Mouse (Mus musculus) hindbrain, embryonic 12.5 days (tissue): ENCODE data around the gene Gm21731. TPM values are rescaled to one million over a fixed set of nuclear protein-coding genes. Genes with fewer than 3 reads are reported as not detected.
A peak's percentile ranks its signal among the peaks of the same experiment; 100 is the strongest.
"Not testable (repeated sequence)": the region's sequence is repeated elsewhere in the genome, so short reads cannot be mapped to it uniquely, and the experiment has no call there.

Experiments
- ATAC-seq: fragments of 200-750 bp; cut with Nextera tagmentation; 2 replicates; pipeline ENCODE4 v1.8.0; 2017; ENCODE audit warnings: moderate TSS enrichment; ENCODE audit not compliant: low FRiP score
- H3K27ac ChIP-seq: fragments of 300-500 bp; sonication (generic); 2 replicates; pipeline ENCODE4 v1.5.1; 2016; ENCODE audit warnings: mild to moderate bottlenecking
- H3K27me3 ChIP-seq: fragments of 300-500 bp; sonication (generic); 2 replicates; pipeline ENCODE4 v1.6.1; 2016; ENCODE audit warnings: mild to moderate bottlenecking
- H3K36me3 ChIP-seq: fragments of 300-500 bp; sonication (generic); 2 replicates; pipeline ENCODE4 v1.6.1; 2016; ENCODE audit warnings: mild to moderate bottlenecking
- H3K4me1 ChIP-seq: fragments of 300-500 bp; sonication (generic); 2 replicates; pipeline ENCODE4 v1.6.1; 2016
- H3K4me2 ChIP-seq: fragments of 300-500 bp; sonication (generic); replicated peaks from 2 replicates; pipeline ENCODE4 v1.6.1; 2016; ENCODE audit warnings: mild to moderate bottlenecking
- H3K4me3 ChIP-seq: fragments of 300-500 bp; sonication (generic); 2 replicates; pipeline ENCODE4 v1.5.1; 2016; ENCODE audit warnings: mild to moderate bottlenecking
- H3K9ac ChIP-seq: fragments of 300-500 bp; sonication (generic); 2 replicates; pipeline ENCODE4 v1.6.1; 2016; ENCODE audit warnings: mild to moderate bottlenecking, moderate library complexity
- H3K9me3 ChIP-seq: fragments of 300-500 bp; sonication (generic); replicated peaks from 2 replicates; pipeline ENCODE4 v1.6.1; 2016; ENCODE audit warnings: mild to moderate bottlenecking
- WGBS: fragments of 180-500 bp; shearing (Covaris S2); methylation state at CpG from one replicate; pipeline ENCODE4 v1.1.7; 2016; 5-methylcytosine and 5-hydroxymethylcytosine counted together
- polyA plus RNA-seq: library from polyadenylated mRNA; unstranded; fragments of >200 nt; fragmentation: Nextera tagmentation; extraction: Ambion mirVana; gene quantifications from 2 replicates; pipeline ENCODE4 v1.2.1, GENCODE M21; 2016

Gm21731 gene
- not detected in 2 replicates for polyA plus RNA-seq

DNA sequence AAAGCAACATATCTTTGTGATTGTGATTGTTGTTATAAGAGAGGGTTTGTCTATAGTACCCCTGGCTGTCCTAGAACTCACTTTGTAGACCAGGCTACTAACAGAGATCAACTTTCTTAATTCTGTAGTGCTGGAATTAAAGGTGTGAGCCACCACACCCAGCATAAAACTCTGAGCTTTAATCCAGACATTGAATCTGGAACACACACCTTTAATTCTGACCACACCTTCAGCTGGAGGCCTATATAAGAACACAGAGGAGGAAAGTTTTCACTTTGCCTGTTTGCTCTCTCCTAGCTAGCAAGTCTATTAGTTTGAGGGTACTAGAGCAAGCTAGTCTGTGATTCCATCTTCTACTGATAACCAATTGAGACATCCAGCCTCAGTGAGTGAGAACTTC is at the start of gene Gm21731:
Gm21731 (plus strand) TSS at position 301 of the 400 bp plus-strand sequence.
- not testable (repeated sequence) for H3K27me3 ChIP-seq, H3K9me3 ChIP-seq

GRCm38 (mm10) chr13:120196189-120196821 is 42.6 kb upstream of the Gm21731 start:
- not testable (repeated sequence) for H3K9me3 ChIP-seq, ATAC-seq, H3K9ac ChIP-seq, H3K4me3 ChIP-seq, H3K36me3 ChIP-seq, H3K4me1 ChIP-seq, H3K4me2 ChIP-seq, H3K27ac ChIP-seq, H3K27me3 ChIP-seq
- whole genome bisulfite sequencing = 80% methylated on average over 6 of the region's 8 CpGs

More for the DNA sequence above, at the start of gene Gm21731:
- not testable (repeated sequence) for H3K4me1 ChIP-seq, ATAC-seq, H3K27ac ChIP-seq, H3K36me3 ChIP-seq, H3K4me2 ChIP-seq, H3K9ac ChIP-seq, H3K4me3 ChIP-seq

DNA sequence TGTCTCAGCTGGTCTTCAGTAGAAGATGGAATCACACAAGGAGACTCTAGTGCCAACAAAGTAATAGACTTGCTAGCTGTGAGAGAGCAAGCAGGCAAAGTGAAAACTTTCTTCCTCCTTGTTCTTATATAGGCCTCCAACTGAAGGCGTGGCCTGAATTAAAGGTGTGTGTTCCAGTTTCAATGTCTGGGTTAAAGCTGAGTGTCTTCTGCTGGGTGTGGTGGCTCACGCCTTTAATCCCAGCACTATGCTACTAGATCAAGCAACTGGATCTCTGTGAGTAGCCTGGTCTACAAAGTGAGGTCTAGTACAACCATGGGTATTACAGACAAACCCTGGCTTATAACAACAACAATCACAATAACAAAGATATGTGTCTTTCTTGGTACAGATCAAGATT is 23.1 kb upstream of the Gm21731 start, which contains the start of gene Gm21762:
Gm21762 (minus strand) TSS at position 101 of the 400 bp plus-strand sequence.
- not testable (repeated sequence) for H3K9me3 ChIP-seq, H3K36me3 ChIP-seq, H3K4me2 ChIP-seq, ATAC-seq, H3K27ac ChIP-seq, H3K27me3 ChIP-seq, H3K4me3 ChIP-seq, H3K9ac ChIP-seq, H3K4me1 ChIP-seq
- WGBS = no CpG with 5 or more reads among the region's 2 CpGs

- H3K9ac ChIP-seq, H3K4me2 ChIP-seq, H3K27ac ChIP-seq, H3K27me3 ChIP-seq, ATAC-seq, H3K9me3 ChIP-seq, H3K4me3 ChIP-seq, H3K36me3 ChIP-seq, H3K4me1 ChIP-seq: not testable (repeated sequence)
- 78% methylated on average over 5 of the region's 5 CpGs for WGBS
Observed at GRCm38 (mm10) chr13:120220922-120221321, 18.0 kb upstream of the Gm21731 start.

DNA sequence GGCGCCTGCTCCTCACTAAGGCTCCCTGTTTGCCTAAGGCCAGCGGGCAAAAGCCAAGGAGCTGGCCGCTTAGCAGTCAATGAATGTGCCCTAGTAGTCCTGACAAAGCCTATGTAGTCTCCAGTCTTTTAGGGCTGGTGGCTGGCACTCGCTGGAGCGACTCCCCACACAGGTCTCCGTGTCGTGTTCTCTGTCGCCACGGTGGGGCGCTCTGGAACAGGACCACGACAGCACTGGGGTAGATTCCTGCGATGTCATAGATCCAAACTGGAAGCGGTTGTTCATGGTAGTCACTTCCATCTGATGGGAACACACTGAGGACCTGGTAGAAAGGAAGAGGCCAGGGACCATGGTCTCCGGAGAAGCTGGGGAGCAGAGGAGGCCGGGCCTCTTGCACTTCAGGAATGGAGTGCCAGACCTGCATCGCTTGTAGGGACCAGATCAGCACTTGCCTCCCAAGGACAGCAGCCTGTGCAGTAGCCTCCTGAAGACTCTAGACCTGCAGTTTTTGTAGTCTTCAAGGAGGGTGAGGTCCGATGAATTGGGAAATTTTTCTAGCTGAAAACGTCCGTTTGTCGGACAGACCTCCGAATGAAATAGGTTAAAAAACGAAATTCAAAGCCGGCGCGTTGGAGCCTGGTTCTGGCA is 15.8 kb upstream of the Gm21731 start:
- H3K4me1 ChIP-seq, H3K36me3 ChIP-seq, ATAC-seq, H3K4me3 ChIP-seq, H3K4me2 ChIP-seq, H3K9ac ChIP-seq, H3K27me3 ChIP-seq, H3K9me3 ChIP-seq, H3K27ac ChIP-seq: not testable (repeated sequence)
- WGBS = 94% methylated on average over 16 of the region's 25 CpGs

- not testable (repeated sequence) for H3K36me3 ChIP-seq, H3K4me3 ChIP-seq, H3K4me2 ChIP-seq, H3K9ac ChIP-seq, H3K9me3 ChIP-seq, H3K27me3 ChIP-seq, H3K4me1 ChIP-seq, H3K27ac ChIP-seq
- ATAC-seq = peak; percentile 40; the same call in 1 of the 2 replicates
- 98% methylated on average over 17 of the region's 17 CpGs for WGBS
Observed at GRCm38 (mm10) chr13:120231798-120232197, 7.1 kb upstream of the Gm21731 start.

GRCm38 (mm10) chr13:120232447-120233049 is 6.4 kb upstream of the Gm21731 start:
- not testable (repeated sequence) for H3K27me3 ChIP-seq

DNA sequence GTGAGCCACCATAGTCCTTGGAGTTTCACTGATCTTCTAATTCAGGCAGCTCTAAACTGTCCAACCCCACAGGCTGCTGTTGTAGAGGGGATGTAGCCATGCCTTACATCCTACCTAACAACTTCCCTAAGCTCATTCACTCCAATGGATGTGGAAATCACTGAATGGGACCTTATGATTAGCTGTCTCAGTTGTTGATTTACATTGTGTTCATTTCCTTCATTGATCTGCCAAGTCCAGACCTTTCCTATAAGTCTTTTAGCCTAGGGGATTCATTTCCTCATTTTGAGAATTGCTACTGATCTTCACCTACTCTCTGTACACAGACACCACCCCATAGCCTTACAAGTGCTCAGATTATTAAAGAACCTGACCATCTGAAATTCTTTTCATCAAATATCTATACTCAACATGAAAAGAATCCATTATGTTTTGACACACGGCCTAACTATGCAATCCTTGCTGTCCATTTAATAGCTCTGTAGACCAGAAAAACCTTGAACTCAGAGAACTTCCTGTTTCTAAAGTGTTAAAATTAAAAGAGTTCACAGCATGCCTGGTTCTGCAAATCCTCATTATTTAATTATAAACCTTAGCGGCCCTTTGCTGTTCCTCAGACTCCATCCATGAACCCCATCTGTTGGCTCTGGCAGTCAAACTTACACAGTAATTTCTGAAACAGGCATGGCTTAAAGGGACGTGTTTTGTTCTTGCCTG is 12.5 kb downstream of the Gm21731 start:
- not testable (repeated sequence) for H3K4me3 ChIP-seq, H3K4me1 ChIP-seq, H3K36me3 ChIP-seq, H3K27me3 ChIP-seq, H3K9me3 ChIP-seq, H3K27ac ChIP-seq, H3K4me2 ChIP-seq, ATAC-seq, H3K9ac ChIP-seq
- WGBS = 80% methylated on average over 2 of the region's 3 CpGs

More at GRCm38 (mm10) chr13:120232447-120233049, 6.4 kb upstream of the Gm21731 start:
- ATAC-seq, H3K9ac ChIP-seq, H3K4me2 ChIP-seq, H3K4me1 ChIP-seq, H3K4me3 ChIP-seq, H3K36me3 ChIP-seq, H3K27ac ChIP-seq, H3K9me3 ChIP-seq: not testable (repeated sequence)
- WGBS = 75% methylated on average over 13 of the region's 25 CpGs

GRCm38 (mm10) chr13:120258817-120259658 is 20.1 kb downstream of the Gm21731 start:
- H3K27me3 ChIP-seq, ATAC-seq, H3K36me3 ChIP-seq, H3K27ac ChIP-seq, H3K9ac ChIP-seq, H3K4me3 ChIP-seq, H3K4me1 ChIP-seq, H3K4me2 ChIP-seq, H3K9me3 ChIP-seq: not testable (repeated sequence)
- WGBS = 91% methylated on average over 3 of the region's 3 CpGs

GRCm38 (mm10) chr13:120259718-120260117 is 20.8 kb downstream of the Gm21731 start:
- not testable (repeated sequence) for H3K27ac ChIP-seq, H3K36me3 ChIP-seq, H3K4me1 ChIP-seq, H3K9me3 ChIP-seq, H3K4me2 ChIP-seq, H3K9ac ChIP-seq, ATAC-seq, H3K27me3 ChIP-seq, H3K4me3 ChIP-seq
- 88% methylated on average over 3 of the region's 3 CpGs for WGBS

GRCm38 (mm10) chr13:120262870-120263269 is 24.0 kb downstream of the Gm21731 start, which contains the start of gene AF067061:
AF067061 (plus strand) TSS chr13:120263114.
- H3K27ac ChIP-seq, ATAC-seq, H3K9ac ChIP-seq, H3K27me3 ChIP-seq, H3K4me2 ChIP-seq, H3K4me3 ChIP-seq, H3K36me3 ChIP-seq, H3K4me1 ChIP-seq, H3K9me3 ChIP-seq: not testable (repeated sequence)
- WGBS = 81% methylated on average over 2 of the region's 2 CpGs

DNA sequence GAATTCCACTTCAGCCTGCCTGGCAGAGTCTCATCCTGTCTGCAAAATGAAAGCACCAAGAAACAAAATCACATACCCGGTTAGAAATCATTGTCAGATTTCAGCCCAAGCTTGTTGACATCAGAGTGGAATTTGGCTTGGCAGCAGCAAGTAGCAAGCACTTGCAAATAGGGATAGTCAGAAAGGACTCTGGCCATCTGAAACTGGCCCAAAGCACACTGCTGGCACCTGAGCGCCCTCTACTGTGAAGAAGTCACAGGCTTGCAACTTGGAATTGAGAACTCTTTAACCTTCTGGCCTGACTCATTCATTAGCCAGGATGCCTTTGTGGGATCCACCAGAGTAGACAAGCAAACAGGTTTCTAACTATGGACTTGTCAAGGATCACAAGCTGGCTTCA is 38.9 kb downstream of the Gm21731 start:
- not testable (repeated sequence) for H3K9me3 ChIP-seq, H3K4me1 ChIP-seq, H3K27me3 ChIP-seq, H3K4me2 ChIP-seq, H3K4me3 ChIP-seq, H3K36me3 ChIP-seq, ATAC-seq, H3K9ac ChIP-seq, H3K27ac ChIP-seq
- WGBS = 34% methylated on average over 2 of the region's 2 CpGs
